Mouse (Mus musculus) layer of hippocampus, postnatal 25 days (tissue): ENCODE measurements around the gene Ptx3. TPM values are rescaled to one million over a fixed set of nuclear protein-coding genes. Genes with fewer than 3 reads are reported as not detected.
"Not testable (repeated sequence)": the region's sequence is repeated elsewhere in the genome, so short reads cannot be mapped to it uniquely, and the experiment has no call there.

Experiments
- DNase-seq, 2 experiments: peaks; one replicate each; pipeline ENCODE4 v3.0.0; 2022; ENCODE audit warnings: mixed read lengths in 2 of 2, low spot score in 1 of 2; ENCODE audit errors: extremely low spot score in 1 of 2
- total RNA-seq, 2 experiments: library from RNA; stranded (reverse); gene quantifications; 2 replicates each; pipeline ENCODE4 v1.2.3; 2021

Gene Ptx3
- total RNA-seq: 1 to 10 TPM; 2.0 to 2.3 TPM

DNA sequence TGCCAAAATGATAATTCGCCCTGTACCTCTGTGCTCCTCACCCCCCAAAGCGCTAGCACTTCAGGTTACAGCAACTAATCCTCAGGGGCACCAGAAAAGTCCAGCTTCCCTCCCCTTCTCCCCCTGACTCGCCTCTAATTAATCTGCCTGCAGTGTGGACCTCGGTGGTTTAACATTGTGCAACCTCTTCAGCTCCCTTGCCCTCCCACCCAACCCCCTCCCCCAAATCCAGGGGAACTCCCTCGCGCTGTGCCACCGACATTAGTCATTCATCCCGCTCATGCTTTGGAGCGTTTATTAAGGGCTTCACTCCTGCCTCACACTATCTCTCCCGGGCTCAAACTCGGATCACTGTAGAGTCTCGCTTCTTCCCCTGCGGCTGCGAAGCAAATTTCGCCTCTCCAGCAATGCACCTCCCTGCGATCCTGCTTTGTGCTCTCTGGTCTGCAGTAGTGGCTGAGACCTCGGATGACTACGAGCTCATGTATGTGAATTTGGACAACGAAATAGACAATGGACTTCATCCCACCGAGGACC, at the start of gene Ptx3:
Gene Ptx3, plus strand, starts transcription at position 256 of the 537 bp plus-strand sequence.
- peak in 1 of 2 experiments; percentile 6 for DNase-seq

DNA sequence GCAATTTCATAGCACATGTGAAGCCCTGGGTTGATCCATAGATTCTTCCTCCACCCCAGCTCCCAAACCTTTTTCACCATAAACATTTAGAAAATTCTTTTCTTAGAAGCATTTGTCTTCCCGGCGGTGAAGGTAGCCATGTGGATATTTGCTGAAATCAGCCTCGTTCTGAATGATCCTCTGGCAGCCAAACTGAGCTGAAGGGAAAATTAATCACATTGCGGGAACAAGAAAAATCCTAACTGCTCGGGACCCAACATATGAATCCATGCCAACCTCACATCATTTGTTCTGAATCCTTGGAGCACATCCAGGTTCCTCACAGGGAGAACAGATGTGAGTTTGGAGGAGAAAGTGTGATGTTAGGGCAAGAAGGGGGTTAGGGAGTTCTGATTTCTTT, 46.8 kb upstream of the Ptx3 start:
- DNase-seq: no peak

DNA sequence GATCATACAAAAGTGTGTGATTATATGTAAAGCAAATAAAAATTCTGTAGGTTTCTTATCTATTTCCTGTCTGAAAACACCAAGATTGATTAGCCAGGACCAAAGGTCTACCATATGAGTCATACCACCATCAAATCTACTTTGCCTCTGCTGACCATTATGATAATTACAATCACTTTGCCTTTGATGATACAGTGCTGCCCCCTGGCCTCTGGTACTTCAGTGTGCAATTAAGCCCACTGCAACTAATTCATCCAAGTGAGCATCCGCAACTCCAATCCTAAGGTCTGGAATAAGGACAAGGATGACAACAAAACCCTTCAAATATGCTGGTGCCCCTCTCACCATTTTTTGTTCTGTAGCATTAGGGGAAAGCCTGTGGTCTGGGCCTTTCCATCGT, 40.1 kb upstream of the Ptx3 start:
- DNase-seq: no peak

DNA sequence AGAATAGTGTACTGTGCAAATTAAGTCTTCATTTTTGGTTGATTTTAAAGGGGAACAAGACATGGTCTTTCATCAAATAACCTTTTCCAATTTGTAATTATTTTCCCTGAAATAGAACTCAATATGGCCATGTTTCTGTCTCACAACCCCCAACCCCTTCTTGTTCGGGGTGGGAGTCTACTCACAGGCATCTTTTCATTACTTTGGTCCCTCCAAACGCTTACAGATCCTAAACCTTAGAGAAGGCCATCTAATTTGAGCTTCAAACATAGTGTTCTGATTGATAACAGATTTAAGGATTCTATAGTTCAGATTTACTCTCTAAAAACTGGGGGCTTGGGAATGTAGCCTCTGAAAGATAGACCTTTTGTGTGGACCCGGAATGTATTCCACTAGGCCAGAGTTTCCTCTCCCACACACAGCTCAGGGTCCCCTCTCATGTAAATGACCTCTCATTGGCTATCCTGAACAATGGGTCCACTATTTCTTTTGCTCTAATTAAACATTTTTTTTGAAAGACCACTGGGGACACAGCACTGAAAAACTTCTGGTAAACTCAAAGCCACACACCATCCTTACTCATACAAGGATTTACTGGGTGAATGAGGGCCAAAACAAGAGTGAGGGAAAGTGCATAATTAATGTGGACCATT, 25.7 kb upstream of the Ptx3 start:
- no peak for DNase-seq

DNA sequence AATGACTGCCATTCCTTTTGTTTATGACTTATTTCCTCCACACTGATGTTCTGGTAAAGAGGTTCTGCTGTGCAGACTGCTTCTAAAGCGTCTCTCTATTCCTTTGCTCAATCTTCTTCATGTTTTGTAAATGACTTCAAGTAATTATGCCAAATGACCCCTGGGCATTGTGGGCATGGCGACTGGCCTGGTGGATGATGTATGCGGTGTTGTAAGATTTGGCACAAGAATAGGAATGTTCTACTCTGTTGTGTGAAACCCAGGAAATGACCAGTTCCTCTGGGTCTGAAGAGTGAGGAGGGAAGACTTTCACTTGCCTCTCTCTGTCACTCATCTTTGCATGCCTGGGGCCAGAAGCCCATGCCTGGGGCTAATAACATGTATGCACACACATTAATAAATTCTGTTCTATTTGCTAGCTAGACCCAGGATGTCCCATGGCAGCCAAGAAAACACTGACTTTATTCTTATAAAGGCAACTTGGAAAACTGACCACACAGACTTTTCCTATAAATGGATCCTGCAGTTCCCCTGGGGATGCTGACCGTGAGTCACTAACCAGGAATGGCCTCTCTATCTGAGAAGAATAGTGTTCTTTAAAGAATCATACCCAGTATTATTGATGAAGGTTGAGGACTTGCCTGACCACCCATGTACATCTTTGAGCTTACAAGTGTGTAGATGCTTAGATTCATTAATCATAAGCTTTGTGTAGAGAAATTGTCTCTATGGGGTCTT, 10.7 kb upstream of the Ptx3 start:
- DNase-seq: no peak

DNA sequence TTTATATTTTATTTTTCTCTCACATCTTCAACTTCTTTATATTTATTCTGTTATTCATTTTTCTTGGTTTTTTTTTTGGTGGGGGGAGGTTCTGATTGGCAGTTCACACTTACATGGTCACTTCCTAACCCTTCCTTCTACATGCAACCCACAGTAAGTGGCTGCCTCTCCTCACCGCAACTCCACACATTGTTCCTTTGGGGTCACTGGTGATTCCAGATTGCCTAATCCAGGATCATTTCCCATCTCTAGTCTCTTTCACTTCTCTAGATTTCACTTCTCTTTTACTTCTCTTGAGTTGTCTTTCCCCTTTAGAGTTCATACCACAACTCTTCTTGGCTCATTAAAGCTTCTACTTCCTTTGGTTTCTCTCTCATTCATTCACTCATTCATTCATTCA, 6.2 kb upstream of the Ptx3 start:
- DNase-seq: no peak

DNA sequence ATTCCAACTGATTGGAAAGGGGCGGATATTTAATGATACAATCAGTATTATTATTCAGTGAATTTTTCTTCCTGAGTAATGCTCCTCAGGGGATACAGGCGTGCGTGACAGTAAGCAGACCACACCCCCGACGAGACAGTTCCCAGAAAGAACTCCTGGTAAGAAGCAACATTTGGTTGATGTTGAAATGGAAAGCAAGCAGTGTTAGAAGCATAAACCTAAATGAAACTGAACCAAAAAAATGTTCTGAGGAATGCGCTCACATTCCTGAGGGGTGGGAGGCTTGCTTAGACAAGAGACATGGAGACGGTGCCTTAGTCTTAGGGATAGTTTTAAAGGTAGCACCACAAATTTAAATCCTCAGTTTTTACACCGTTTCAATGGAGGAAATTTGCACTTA, 4.0 kb upstream of the Ptx3 start:
- no peak for DNase-seq

DNA sequence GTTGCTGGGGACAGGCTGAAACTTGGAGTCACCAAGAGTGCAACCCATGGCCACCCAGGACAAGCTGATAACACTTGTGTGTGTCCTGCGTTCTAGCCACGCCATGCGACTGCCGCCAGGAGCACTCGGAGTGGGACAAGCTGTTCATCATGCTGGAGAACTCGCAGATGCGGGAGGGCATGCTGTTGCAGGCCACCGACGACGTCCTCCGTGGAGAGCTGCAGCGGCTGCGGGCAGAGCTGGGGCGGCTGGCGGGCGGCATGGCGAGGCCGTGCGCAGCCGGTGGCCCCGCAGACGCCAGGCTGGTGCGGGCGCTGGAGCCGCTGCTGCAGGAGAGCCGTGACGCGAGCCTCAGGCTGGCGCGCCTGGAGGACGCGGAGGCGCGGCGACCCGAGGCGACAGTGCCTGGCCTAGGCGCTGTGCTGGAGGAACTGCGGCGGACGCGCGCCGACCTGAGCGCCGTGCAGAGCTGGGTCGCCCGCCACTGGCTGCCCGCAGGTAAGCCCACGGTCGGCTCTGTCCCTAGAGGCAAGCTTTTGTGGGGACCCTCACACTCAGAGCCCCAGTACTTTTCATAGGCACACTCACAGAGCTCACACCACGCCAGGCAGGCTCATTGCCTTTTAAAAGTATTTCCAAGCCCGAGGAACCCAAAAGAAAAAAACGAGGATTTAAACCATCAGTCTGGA, 988 bp downstream of the Ptx3 start:
- DNase-seq: peak; percentile 13 to 36

DNA sequence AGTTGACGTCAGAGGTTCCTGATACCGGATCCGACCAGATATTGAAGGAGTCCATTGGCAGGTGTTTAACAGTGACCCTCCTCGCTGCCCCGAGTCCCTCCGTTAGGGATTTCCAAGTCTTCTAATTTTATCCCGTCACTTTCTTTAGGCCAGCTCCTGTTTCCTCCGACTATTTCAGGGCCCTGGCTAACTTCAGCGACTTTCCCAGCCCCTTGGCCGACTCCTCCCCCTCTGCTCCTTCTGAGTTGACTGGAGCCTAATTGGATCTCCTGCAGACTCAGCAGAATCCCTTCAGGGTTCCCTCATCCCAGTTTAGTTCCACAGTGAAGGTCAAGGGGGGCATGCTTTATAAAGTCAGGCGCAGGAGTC, 1.5 kb downstream of the Ptx3 start:
- no peak for DNase-seq

DNA sequence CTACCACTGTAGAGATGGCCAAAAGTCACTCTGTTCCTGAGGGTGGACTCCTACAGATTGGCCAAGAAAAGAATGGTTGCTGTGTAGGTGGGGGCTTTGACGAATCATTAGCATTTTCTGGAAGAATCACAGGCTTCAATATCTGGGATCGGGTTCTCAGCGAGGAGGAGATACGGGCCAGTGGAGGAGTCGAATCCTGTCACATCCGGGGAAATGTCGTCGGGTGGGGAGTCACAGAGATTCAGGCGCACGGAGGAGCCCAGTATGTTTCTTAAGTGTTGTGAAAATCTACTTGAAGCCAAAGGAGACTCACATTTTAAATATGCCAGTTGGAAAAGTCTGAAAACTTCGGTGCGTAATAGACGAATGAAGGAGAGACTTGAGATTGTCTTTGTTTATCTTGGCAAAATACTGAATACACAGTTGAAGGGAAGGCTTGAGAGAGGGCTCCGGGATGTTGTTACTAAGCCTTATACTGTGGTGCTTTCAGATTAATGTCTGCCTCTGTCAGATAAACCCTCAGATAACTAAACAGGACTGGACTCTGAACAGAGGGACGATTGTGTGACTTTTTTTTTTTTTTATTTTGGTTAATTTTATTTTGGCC, 5.3 kb downstream of the Ptx3 start:
- no peak for DNase-seq

DNA sequence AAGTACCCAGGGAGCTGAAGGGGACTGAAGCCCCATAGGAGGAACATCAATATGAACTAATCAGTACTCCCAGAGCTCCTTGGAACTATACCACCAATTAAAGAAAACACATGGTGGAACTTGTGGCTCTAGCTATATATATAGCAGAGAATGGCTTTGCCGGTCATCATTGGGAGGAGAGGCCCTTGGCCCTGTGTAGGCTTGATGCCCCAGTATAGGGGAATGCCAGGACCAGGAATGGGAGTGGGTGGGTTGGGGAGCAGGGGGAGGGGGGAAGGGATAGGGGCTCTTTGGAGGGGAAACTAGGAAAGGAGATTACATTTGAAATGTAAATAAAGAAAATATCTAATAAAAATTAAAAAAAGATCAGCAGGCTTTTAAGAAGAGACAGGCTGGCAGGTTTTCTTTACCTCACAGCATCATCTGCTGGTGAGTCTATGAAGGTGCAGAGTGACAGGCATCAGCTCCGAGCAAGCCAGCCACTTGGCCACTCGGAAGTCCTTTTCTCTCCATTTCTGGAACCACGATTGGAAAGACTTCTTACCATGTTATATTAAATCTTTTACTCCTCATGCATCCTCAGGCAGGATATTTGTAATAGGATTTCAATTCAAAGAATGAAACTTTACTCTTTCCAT, 16.6 kb downstream of the Ptx3 start:
- DNase-seq: not testable (repeated sequence)

DNA sequence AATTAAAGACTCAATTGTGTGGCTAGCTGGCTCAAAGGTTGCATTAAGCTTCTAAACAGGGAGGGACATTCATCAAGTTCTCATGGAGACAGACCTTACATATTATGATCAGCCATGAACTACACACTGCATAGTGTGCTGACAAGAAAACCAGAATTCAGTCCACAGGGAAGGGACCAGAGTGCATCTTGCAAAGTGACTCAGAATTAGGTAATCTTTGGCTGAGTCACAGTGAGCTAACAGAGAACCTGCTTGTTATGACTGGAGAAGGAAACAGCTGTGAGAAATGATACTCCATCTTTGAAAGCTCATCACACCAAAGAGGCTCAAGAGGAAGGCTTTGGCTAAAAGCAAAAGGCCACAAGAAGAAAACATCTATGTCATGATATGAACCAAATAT, 20.8 kb downstream of the Ptx3 start:
- DNase-seq: no peak

DNA sequence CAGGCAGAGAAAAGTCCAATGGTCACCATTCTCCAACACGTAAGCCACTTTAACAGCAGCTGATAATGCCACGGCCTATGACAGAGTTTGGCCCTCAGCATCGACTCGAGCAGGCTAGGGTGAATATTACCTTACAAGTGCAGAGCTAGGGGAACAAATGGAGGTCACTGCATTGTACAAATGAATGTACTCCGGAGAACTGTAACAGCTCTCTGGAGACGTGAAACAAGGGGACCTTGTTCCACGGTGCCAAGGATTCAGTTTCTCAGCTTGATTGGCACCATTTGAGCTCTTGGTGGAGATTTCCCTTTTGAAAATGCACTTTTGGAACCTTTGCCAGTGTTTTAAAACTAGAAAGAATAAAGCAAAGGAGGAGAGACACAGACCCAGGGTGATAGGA, 32.1 kb downstream of the Ptx3 start:
- DNase-seq: no peak

DNA sequence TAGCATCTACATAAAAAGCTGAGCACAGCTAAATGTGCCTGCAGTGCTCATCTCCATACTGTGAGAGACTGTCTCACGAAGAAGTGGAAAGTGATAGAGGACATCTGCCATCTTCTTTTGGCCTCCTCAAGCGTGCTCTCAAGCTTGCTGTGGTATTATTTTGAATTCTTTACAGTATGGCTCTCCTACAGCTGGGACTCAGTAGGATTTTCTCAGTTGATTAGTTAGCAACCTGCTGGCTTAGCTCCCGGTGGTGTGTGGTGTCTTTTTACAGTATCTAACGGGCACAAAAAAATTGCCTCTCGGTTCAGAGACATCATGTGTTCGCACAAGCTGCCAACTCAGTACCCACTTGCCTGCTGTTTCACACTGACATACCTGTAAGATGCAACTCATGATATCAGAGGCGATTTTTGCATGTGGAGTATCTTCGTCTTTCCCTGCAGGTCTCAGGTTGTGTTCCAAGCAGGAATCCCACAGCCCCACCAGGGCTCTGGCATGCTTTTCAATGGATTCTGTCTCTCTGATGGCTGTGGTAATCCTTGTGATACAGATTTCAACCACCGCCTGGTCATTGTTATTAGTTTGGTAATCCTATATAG, 34.9 kb downstream of the Ptx3 start:
- no peak for DNase-seq

DNA sequence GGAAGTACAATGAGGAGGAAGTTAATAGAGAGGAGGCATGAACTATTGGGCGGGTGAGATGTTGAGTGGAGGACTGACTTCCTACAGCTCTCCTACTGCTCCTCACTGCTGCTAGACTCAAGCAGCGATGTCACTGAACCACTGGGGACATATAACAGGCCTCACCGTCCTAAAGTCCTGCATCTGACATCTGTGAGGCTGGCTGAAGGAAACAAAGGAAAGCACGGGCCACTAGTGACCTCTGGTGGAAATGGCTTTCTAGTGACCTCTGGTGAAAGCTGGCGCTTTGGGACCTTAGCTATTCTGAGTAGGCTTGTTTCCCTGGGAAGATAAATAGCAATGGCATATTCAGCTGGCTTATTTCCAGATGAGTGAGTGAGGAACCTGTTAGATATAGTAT, 42.6 kb downstream of the Ptx3 start:
- DNase-seq: no peak

DNA sequence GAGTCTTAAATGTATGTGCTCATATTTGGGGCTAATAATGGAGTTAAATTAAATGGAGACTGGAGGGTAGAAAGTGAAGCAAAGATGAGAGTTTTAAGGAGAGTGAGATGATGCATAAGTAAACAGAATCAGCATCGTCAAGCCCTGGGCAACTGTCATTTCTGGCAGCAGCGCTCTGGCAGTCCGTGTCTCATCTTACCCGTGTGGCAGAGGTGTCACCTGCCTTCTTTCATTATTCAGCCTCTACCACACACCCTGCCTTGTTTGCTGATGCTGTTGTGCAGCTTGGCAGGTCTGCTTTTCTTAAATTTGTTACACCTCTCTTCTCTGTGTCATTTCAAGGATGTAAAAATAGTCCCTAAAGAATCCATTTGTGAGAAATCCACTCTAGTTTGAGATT, 43.6 kb downstream of the Ptx3 start:
- no peak for DNase-seq
